Comparison of ENCODE assay signal across 10 mouse cellular contexts in the genomic region with DNA sequence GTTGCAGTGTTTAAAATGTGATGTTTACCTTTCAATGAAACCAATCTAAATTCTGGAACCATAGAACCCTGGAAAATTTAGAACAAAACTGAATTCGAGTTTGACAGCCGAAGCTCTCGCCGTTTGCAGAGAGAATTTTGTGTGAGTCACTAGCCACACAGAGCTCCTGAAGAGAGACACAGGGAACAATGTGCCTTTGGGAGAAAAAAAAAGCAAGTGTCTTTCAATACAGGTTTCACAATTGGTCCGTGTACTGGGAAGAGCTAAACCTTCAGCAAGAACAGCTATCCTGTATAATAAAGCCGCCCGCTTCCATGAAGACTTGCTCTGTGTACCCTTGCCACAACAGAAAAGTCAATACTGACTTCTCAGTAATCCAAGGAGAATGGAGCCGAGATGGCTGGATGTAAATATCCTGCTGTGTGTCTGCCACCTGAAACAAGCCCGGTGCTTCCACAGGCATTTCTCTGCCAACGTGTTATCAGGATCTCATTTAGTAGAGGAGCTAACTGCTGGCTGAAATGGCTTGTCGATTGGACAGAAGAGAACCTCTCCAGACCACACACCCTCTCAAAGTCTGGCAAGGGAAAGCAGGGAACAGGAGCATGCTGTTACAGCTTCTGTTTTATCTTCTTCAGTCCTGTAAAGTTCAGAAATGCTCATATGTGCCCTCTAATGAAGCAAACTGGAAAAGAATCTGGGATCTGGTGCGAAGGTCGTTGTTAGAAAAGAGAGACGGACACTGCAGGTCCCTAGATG.
DNase-seq lines count a peak whose midpoint lies in the region; ATAC-seq and TF ChIP-seq lines count a peak whose summit lies in the region.
"Had no signal": no experiment of that assay in that cellular context is flagged by ENCODE, and none has a peak within 500 bp of the region (broad histone marks: within the 10 kb centered on the region; RNA-seq: fewer than 3 reads in every experiment).

No protein-coding gene starts in this region.

- no peaks in the 10 kb centered on the region for H3K27me3 ChIP-seq in kidney, embryonic 16.5 days (ENCODE audit: insufficient read depth, low read length)
- H3K27me3 ChIP-seq in intestine, postnatal 0 days (replicated peaks; ENCODE audit: control insufficient read depth, insufficient read depth, low read length), result no peaks in the 10 kb centered on the region

- no peak overlapping the region for H3K27ac ChIP-seq in kidney, embryonic 16.5 days (ENCODE audit: low read length)
- peak overlapping the region; percentile 30 for H3K27ac ChIP-seq in brown adipose tissue, adult 24 weeks (replicated peaks; ENCODE audit: low read depth, low read length)
- H3K27ac ChIP-seq in intestine, postnatal 0 days (ENCODE audit: low read depth, low read length), result no peak overlapping the region

- 72% methylated on average over 14 of the region's 14 CpGs for WGBS in kidney, embryonic 16.5 days
- WGBS in intestine, postnatal 0 days, result 52% methylated on average over 14 of the region's 14 CpGs

- no peaks in the 10 kb centered on the region for H3K36me3 ChIP-seq in kidney, embryonic 16.5 days (ENCODE audit: insufficient read depth, low read length)
- no peaks in the 10 kb centered on the region for H3K36me3 ChIP-seq in intestine, postnatal 0 days (ENCODE audit: control insufficient read depth, insufficient read depth)

- TF ChIP-seq CTCF in intestine, postnatal 0 days (IDR thresholded peaks at IDR 0.05; ENCODE audit: low read depth), result no peak

- H3K4me2 ChIP-seq in kidney, embryonic 16.5 days (replicated peaks; ENCODE audit: low read depth, low read length), result peak overlapping the region; percentile 42
- peak overlapping the region; percentile 25 for H3K4me2 ChIP-seq in intestine, postnatal 0 days (replicated peaks; ENCODE audit: low read depth)

- no peak for DNase-seq in cerebellum, adult 11-12 months
- no peak for DNase-seq in kidney, postnatal 36 days
- no peak for DNase-seq in adrenal gland, postnatal 4 days (ENCODE audit: low spot score in 2 of 2)
- DNase-seq in adrenal gland, postnatal 25 days, result no peak
- DNase-seq: left cerebral cortex, postnatal 4 days; thymus, postnatal 4 days had no signal

- peaks cover 11% of the 10 kb centered on the region; the same call in 1 of the 2 replicates for H3K4me1 ChIP-seq in kidney, embryonic 16.5 days (ENCODE audit: insufficient read depth, low read length)
- H3K4me1 ChIP-seq in brown adipose tissue, adult 24 weeks (ENCODE audit: control insufficient read depth, insufficient read depth, insufficient read length, low read length), result peaks cover 10% of the 10 kb centered on the region; the same call in 1 of the 2 replicates
- H3K4me1 ChIP-seq in intestine, postnatal 0 days (replicated peaks; ENCODE audit: control insufficient read depth, insufficient read depth, low read length), result no peaks in the 10 kb centered on the region

- no peak overlapping the region for H3K9ac ChIP-seq in kidney, embryonic 16.5 days (replicated peaks; ENCODE audit: low read length)
- H3K9ac ChIP-seq in intestine, postnatal 0 days (ENCODE audit: low read depth, low read length), result no peak overlapping the region

- no peaks in the 10 kb centered on the region for H3K9me3 ChIP-seq in kidney, embryonic 16.5 days (ENCODE audit: low read length)
- no peaks in the 10 kb centered on the region for H3K9me3 ChIP-seq in intestine, postnatal 0 days (ENCODE audit: control insufficient read depth)

- ATAC-seq in cerebellum, adult (ENCODE audit: insufficient number of reproducible peaks, low FRiP score, low TSS enrichment), result peak; percentile 34; the same call in 1 of the 2 replicates
- ATAC-seq in kidney, embryonic 16.5 days (ENCODE audit: low FRiP score, low TSS enrichment), result no peak
- ATAC-seq in intestine, postnatal 0 days, result no peak

- H3K4me3 ChIP-seq in kidney, embryonic 16.5 days (ENCODE audit: low read length), result no peak overlapping the region
- 0 out of 2 replicates have a peak overlapping the region, but pooled peaks have one; percentile 16 for H3K4me3 ChIP-seq in brown adipose tissue, adult 24 weeks (ENCODE audit: insufficient read depth, low read depth, low read length)
- 0 out of 2 replicates have a peak overlapping the region, but pooled peaks have one; percentile 9 for H3K4me3 ChIP-seq in intestine, postnatal 0 days (ENCODE audit: low read depth, low read length)
